Mouse (Mus musculus) embryo, embryonic 11.5 days (tissue): ENCODE measurements around the gene Mul1.

ENCODE experiments used
- DNase-seq: peaks from one replicate; pipeline ENCODE4 v3.0.0-alpha.2; 2012; ENCODE audit warnings: low read depth, low spot score

Gene Mul1

DNA sequence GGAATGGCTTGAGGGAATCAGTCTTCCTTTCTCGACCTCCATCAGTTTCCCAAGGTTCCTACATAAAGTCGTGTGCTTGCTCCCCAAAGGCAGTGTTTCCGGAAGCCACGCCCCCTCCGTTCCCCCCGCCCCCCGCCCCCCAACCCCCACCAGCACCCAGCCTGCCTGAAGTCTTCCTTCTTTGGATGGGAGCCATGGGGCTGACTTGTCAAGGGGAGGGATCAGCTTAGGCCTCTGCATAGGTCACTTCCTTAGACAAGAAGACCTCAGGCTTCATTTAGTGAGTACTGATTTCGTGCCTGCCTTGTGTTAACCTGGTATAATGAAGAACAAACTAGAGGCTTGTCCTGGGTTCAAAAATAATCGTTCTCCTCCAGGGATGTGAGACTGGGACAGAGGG lies 26.4 kb downstream of the Mul1 start:
- no peak for DNase-seq

DNA sequence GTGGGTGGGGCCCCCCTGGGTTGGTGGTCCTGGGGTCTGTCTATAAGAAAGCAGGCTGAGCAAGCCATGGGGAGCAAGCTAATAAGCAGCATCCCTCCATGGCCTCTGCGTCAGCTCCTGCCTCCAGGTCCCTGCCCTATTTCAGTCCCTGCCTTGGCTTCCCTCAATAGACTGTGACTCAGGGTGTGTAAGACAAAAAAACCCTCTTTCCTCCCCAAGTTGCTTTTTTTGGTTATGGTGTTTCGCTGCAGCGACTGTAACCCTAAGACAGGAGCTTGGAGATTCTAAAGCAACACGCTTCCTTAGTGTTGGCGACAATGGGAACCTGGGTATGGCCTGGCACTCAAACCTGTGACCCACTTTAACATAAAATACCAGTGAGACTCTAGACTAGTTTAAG lies 27.0 kb downstream of the Mul1 start:
- no peak for DNase-seq

DNA sequence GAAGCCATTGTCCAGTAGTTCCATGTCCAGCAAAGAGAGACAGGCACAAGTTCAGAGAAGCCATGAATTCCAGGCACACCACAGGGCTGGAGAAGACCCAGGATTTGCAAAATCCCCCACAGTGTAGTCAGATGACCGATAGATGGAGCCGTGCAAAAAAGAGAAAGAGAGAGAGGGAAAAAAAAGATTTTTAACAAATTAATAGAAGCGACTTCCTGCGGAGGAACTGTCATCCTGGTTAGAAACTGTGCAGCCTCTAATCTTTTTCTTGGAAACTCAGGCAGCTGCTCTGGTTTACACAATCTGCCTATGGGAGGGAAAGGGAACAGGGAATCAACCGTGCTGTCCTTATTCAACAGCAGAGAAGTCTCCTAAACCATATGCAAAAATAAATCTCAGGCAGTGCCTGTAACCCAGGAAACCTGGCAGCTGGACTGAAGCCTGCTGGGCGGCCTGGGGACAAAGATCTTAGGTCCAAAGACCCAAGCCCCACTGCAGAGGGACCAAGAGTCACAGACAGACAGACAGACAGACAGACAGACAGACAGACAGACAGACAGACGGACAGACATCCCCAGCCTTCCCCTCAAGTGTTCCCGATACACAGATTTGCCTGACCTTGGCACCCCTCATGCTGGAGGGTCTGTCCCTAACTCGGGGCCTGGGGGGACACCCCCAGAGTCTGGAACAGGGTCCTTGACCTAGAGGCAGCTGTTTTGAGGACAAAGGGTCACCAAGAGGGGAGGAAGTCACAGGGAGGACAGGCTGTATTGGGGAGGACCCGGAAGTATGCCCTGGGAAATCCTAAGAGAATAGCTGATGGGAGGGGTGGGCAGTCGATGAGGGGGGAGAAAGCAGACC lies 28.7 kb downstream of the Mul1 start:
- no peak for DNase-seq

DNA sequence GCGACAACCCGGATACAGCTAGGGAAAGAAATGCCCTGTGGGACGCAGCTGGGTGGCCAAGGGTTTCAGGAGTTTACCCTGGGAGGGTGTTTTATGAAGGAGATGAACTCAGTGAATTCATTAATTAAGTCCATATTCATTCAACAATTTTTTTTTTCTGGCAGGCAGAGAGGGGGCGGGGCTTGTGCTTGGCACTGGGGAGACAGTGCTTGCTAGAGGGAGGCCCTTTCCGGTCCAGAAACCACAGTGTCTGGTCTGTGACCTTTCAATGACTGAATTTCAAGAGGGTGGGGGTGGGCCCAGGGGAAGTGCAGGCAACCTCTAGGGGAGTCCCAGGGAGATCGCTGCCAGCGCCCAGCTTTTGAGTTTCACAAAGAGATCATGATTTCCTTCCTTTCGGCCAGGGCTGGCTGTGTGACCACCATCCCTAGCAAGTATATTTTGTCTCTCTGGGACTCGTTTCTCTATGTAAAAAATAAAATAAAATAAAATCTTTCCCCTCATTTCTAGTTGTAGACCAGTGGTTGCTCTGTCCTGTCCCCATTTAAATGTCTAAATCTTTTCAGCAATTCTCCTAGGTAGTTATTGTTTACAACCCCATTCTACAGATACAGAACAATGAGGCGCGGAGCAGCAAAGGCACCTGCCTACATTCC lies 29.5 kb downstream of the Mul1 start:
- no peak for DNase-seq

DNA sequence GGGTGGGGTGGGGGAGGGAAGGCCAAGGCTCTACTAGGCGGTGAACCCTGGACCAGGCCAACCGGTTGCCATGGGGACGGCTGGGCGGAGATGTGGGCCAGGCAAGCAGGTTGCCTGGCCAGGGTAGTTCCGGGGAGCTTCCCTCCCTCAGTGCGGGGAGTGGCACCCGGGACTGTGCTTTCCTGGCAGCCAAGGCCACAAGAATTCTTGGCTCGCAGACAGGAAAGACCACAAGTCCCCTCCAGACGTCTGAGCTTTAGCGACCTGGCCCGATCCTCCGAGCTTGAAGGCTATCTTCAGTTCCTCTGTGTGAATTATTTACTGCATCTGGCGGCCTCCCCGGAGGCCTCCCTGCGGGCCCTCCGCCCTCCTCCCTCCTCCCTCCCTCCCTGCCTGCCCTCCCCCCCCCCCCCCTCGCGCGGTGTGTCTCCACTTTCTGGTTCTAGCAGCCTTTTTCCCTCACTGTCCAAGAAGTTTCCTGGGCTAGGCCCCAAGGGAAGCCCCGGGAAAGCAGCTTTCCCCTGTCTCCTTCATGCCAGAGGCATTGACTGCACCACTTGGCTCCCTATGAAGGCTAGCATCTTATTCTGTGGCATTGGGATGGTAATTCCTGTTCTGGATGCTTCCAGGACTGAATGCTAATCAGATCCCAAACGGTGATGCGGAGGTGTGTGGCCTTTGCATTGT lies 30.3 kb downstream of the Mul1 start:
- DNase-seq: peak; percentile 59

DNA sequence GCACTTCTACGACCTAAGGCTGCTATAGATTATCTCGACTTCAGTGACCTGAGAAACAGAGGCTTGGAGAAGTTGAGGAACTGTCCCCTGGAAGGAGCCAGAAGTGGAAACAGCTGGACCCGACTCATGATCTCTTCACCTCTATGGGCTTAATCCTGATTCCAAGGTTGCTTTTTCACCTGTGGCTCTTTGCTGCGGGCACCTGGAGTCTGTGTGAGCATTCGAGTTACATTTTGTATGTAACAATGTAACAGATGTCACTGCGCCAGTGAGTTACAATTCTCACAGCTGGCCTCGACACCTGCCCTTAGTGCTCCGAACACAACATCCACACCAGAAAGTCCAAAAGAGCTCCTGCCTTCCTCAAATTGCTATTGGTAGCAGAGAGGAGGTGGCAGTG lies 31.0 kb downstream of the Mul1 start:
- no peak for DNase-seq

DNA sequence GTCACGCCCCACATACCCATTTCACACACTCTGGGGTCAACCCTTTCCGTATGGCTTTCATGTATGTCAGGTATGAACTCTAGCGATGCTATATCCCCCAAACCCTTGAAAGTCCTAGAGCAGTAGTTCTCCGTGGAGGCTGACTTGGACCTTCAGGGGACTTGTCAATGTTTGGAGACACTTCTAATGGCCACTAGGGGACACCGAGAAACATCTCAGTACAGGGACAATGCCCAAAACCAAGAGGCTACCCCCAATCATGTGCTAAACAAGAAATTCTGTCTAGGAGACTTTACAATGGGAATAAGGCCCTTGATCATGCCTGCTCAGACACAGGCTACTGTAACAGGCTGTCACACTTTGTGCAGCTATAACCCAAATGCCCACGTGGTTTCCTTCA lies 32.2 kb downstream of the Mul1 start:
- no peak for DNase-seq

DNA sequence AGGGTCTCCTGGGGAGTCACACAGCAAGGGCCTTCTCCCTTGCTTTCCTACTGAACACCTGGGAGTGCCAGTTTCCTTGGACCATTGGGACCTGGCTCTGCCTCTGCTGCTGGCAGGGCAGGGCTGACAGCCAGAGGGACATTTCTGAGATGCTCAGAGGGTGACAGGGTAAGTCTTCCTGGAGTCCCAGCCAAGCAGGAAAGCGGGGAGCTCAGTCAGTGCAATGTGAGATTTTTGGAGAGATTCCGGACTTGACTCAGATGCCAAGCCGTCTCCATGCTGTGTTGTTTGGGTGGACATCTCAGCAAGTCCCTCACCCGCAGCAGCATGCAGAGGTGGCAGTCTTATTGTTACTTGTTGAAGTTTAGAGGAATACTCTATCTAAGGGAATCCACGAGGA lies 33.0 kb downstream of the Mul1 start:
- no peak for DNase-seq

DNA sequence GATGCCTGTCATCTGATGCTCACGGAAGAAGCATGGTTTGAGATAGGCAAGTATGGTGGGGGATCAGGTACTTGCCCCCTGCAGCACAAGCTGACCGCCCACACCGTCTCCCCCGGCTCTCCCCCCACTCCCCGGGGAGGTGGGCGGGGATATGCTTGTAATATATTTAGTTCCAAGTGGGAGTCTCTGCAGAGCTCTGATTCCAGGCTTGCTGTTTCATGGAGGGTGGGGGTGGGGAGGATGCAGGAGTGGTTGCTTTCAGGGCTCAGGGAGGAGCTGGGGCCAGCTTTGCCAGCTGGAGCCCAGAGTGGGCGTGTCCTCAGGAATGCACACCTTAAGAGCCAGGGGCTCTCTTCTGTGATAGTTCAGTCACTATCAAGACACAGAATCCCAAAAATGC lies 34.6 kb downstream of the Mul1 start:
- no peak for DNase-seq

DNA sequence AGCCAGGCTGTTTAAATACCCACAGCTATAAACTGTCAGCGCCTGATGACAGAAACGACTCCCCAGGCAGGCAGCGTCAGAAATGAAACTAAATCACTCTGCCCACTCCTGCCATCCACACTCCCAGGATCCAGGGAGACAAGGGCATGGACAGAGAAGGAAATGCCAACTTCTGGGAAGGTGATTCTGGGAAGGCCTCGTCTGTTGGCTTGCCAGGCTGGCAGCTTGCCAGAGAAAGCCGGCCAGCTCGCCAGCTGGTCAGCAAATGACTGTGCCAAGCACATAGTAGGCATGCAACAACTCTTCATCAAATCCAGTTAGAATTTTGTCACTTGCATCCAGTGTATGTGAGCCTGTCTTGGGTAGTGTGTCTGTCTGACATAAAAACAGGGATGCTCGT lies 36.8 kb downstream of the Mul1 start:
- DNase-seq: no peak

DNA sequence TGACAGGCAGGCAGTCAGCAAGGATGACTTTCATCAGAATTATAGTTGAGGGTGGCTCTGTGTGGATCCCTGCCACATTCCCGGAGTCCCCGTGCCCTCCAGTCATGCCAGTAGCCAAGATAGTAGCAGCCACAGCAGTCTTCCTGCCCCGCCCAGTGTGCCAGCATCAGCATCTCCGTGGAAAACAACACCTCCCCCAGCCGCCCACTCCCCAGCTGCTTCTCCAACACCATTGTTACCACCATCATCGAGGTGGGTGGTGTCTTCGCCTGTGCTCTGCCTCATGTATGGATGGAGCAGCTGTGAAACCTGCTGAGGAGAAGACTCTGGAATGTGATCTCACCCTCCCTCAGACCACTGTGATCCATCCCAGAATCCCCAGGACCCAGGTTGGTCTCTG lies 45.1 kb downstream of the Mul1 start:
- no peak for DNase-seq

DNA sequence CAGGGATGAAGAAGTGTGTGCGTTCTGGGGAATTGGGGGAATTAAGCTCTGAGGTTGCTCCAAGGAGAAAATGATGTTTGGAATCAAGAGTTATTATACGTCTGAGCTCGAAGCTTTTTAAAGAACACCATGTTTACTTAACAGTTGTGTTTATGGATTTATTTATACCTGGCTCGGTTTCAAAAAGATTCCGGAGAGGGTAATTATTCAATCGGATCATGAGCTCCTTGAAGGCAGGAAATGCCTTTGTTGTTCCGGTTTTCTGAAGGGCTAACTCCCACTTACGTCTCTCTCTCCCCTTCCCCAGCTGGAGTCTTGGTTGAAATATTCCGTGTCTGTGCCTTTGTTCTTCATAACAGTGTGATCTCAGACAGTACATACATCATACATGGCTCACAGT lies 46.5 kb downstream of the Mul1 start:
- no peak for DNase-seq

DNA sequence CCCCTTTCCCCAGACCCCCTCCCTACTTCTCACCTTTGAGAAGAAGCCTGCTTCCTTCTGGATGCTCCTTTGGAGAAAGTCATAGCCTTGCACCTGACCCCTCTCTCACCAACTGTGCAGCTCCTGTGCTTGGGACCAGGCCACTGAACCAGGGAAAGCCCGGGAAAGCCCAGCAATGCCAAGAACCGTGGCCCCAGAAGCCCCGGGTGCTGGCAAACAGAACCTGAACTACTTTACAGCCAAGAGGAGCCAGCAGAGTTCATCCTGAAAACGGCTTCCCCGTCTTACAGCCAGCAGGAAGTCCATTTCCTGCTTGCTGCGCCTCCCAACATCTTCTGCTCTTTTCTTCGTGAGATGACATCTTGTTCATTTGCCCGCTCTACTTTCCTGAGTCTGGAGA lies 48.2 kb downstream of the Mul1 start:
- DNase-seq: no peak

DNA sequence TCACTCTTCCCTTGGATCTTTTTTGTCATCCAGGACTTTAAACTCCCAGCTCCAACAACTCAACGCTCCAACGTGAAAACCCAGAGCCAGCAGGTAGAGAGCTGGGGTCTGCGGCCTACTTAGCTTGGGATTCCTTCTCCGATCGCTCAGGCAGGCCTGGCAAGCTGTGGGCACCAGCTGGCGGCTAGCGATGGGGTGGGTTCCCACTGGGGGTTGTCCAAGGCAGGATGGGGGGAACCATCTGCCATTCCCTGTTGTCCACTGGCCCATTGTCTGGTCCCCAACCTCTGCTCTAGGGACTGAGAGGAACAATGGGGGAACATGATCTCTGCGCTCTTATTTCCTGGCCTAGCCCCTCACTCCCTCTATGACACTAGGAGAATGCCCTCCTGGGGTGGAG lies 53.8 kb downstream of the Mul1 start:
- no peak for DNase-seq

DNA sequence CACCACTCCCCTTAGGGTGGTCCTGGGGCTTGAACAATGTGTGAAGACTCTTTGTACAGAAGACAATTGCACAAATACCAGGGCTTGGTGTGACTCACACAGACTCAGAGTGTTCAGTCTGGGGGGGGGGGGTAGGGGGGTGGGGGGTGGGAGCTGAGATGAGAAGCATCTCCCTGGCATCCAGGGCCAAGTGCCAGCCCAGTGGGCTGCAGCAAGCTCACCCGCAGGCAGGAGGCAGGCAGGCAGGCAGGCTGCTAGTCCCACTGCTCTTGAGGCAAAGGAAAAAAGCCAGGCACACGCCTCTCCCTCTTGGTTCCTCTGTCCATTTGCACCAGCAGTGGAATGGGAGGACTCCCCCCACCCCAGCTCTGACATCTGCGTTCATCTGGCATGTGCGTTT lies 56.6 kb downstream of the Mul1 start:
- DNase-seq: no peak
